Mouse (Mus musculus) embryonic facial prominence, embryonic 15.5 days (tissue): ENCODE data around the gene Olfr777. TPM values are rescaled to one million over a fixed set of nuclear protein-coding genes. Genes with fewer than 3 reads are reported as not detected.
"Not testable (repeated sequence)": the region's sequence is repeated elsewhere in the genome, so short reads cannot be mapped to it uniquely, and the experiment has no call there.

Source experiments
- ATAC-seq: fragments of 200-750 bp; cut with Nextera tagmentation; 2 replicates; pipeline ENCODE4 v1.8.0; 2017; ENCODE audit warnings: low read depth, moderate TSS enrichment; ENCODE audit not compliant: insufficient number of reproducible peaks, low FRiP score, low TSS enrichment
- H3K27ac ChIP-seq: fragments of 300-500 bp; sonication (generic); replicated peaks from 2 replicates; pipeline ENCODE4 v1.5.1; 2015; ENCODE audit warnings: mild to moderate bottlenecking, inconsistent platforms
- H3K27me3 ChIP-seq: fragments of 300-500 bp; sonication (generic); 2 replicates; pipeline ENCODE4 v1.6.1; 2015; ENCODE audit warnings: inconsistent platforms
- H3K36me3 ChIP-seq: fragments of 300-500 bp; sonication (generic); 2 replicates; pipeline ENCODE4 v1.6.1; 2015; ENCODE audit warnings: mild to moderate bottlenecking, inconsistent platforms
- H3K4me1 ChIP-seq: fragments of 300-500 bp; sonication (generic); 2 replicates; pipeline ENCODE4 v1.6.1; 2015; ENCODE audit warnings: inconsistent platforms
- H3K4me2 ChIP-seq: fragments of 300-500 bp; sonication (generic); replicated peaks from 2 replicates; pipeline ENCODE4 v1.6.1; 2015; ENCODE audit warnings: mild to moderate bottlenecking, inconsistent platforms
- H3K4me3 ChIP-seq: fragments of 300-500 bp; sonication (generic); replicated peaks from 2 replicates; pipeline ENCODE4 v1.5.1; 2015; ENCODE audit warnings: mild to moderate bottlenecking, inconsistent platforms
- H3K9ac ChIP-seq: fragments of 300-500 bp; sonication (generic); 2 replicates; pipeline ENCODE4 v1.6.1; 2015; ENCODE audit warnings: inconsistent platforms
- H3K9me3 ChIP-seq: fragments of 300-500 bp; sonication (generic); replicated peaks from 2 replicates; pipeline ENCODE4 v1.6.1; 2016; ENCODE audit warnings: inconsistent platforms
- WGBS: fragments of 180-500 bp; shearing (Covaris S2); methylation state at CpG from one replicate; pipeline ENCODE4 v1.1.7; 2015; 5-methylcytosine and 5-hydroxymethylcytosine counted together
- polyA plus RNA-seq: library from polyadenylated mRNA; unstranded; fragments of >200 nt; fragmentation: Nextera tagmentation; extraction: Ambion mirVana; gene quantifications from 2 replicates; pipeline ENCODE4 v1.2.1, GENCODE M21; 2015

The Olfr777 gene
- not detected in 2 replicates for polyA plus RNA-seq

- WGBS = 92% methylated on average over 2 of the region's 2 CpGs
- H3K9ac ChIP-seq = no peak within 1 kb of the TSS
Measured at GRCm38 (mm10) chr10:129271081-129271535, at the start of gene Olfr777. TSS of gene Olfr777 (minus strand) at chr10:129271485.

GRCm38 (mm10) chr10:129317817-129318216 lies 46.5 kb upstream of the Olfr777 start, which contains the start of gene Olfr780:
TSS of gene Olfr780 (plus strand) at chr10:129318117.
- no peak within 1 kb of the TSS for H3K27ac ChIP-seq
- H3K27me3 ChIP-seq = no peaks in the 10 kb centered on the region
- H3K4me1 ChIP-seq = no peaks in the 10 kb centered on the region
- H3K9me3 ChIP-seq = no peaks in the 10 kb centered on the region
- H3K9ac ChIP-seq = no peak within 1 kb of the TSS
- H3K4me3 ChIP-seq = no peak within 1 kb of the TSS
- no peaks in the 10 kb centered on the region for H3K36me3 ChIP-seq
- WGBS = 74% methylated on average over 3 of the region's 3 CpGs
- H3K4me2 ChIP-seq = no peak within 1 kb of the TSS
- ATAC-seq = no peak

More at GRCm38 (mm10) chr10:129271081-129271535, at the start of gene Olfr777:
- no peaks in the 10 kb centered on the region for H3K27me3 ChIP-seq
- ATAC-seq = no peak
- H3K36me3 ChIP-seq = no peaks in the 10 kb centered on the region
- H3K27ac ChIP-seq = no peak within 1 kb of the TSS
- H3K4me1 ChIP-seq = no peaks in the 10 kb centered on the region
- H3K9me3 ChIP-seq = no peaks in the 10 kb centered on the region
- no peak within 1 kb of the TSS for H3K4me3 ChIP-seq
- H3K4me2 ChIP-seq = no peak within 1 kb of the TSS

- ATAC-seq, H3K4me3 ChIP-seq, H3K27ac ChIP-seq, H3K4me2 ChIP-seq, H3K9ac ChIP-seq, H3K4me1 ChIP-seq, H3K36me3 ChIP-seq, H3K27me3 ChIP-seq, H3K9me3 ChIP-seq: not testable (repeated sequence)
- 60% methylated on average over 1 of the region's 1 CpGs for WGBS
Measured at GRCm38 (mm10) chr10:129313521-129313920, 42.2 kb upstream of the Olfr777 start.

GRCm38 (mm10) chr10:129312973-129313372 lies 41.7 kb upstream of the Olfr777 start:
- not testable (repeated sequence) for H3K4me2 ChIP-seq, ATAC-seq, H3K4me3 ChIP-seq, H3K27ac ChIP-seq, H3K36me3 ChIP-seq, H3K9me3 ChIP-seq, H3K9ac ChIP-seq, H3K4me1 ChIP-seq, H3K27me3 ChIP-seq
- 60% methylated on average over 1 of the region's 1 CpGs for WGBS

- Histone ChIP-seq H3K4me1 (no peaks in the 10 kb centered on the region), H3K4me2 (no peak within 1 kb of the TSS), H3K36me3 (no peaks in the 10 kb centered on the region), H3K27me3 (no peaks in the 10 kb centered on the region), H3K9me3 (no peaks in the 10 kb centered on the region), H3K9ac (no peak within 1 kb of the TSS), H3K4me3 (no peak within 1 kb of the TSS), H3K27ac (no peak within 1 kb of the TSS)
- ATAC-seq = no peak
Measured at GRCm38 (mm10) chr10:129258827-129259226, 12.5 kb downstream of the Olfr777 start, which contains the start of gene Olfr776. TSS of gene Olfr776 (plus strand) at chr10:129259127.

GRCm38 (mm10) chr10:129248112-129248511 lies 23.2 kb downstream of the Olfr777 start, which contains the start of gene Olfr775:
TSS of gene Olfr775 (plus strand) at chr10:129248412.
- no peak within 1 kb of the TSS for H3K9ac ChIP-seq
- no peaks in the 10 kb centered on the region for H3K27me3 ChIP-seq
- no peak for ATAC-seq
- H3K9me3 ChIP-seq = no peaks in the 10 kb centered on the region
- no peaks in the 10 kb centered on the region for H3K4me1 ChIP-seq
- no peaks in the 10 kb centered on the region for H3K36me3 ChIP-seq
- H3K27ac ChIP-seq = no peak within 1 kb of the TSS
- no peak within 1 kb of the TSS for H3K4me2 ChIP-seq
- no peak within 1 kb of the TSS for H3K4me3 ChIP-seq
- WGBS = 71% methylated on average over 3 of the region's 3 CpGs

- H3K9ac ChIP-seq = no peak within 1 kb of the TSS
- ATAC-seq = no peak
- no peaks in the 10 kb centered on the region for H3K4me1 ChIP-seq
- no peak within 1 kb of the TSS for H3K4me2 ChIP-seq
- no peaks in the 10 kb centered on the region for H3K36me3 ChIP-seq
- WGBS = 72% methylated on average over 2 of the region's 2 CpGs
- no peaks in the 10 kb centered on the region for H3K9me3 ChIP-seq
- H3K27me3 ChIP-seq = no peaks in the 10 kb centered on the region
- no peak within 1 kb of the TSS for H3K27ac ChIP-seq
- no peak within 1 kb of the TSS for H3K4me3 ChIP-seq
Measured at GRCm38 (mm10) chr10:129235904-129236303, 35.4 kb downstream of the Olfr777 start, which contains the start of gene Olfr774. TSS of gene Olfr774 (plus strand) at chr10:129236204.

- Histone ChIP-seq H3K27ac (no peak overlapping the region), H3K4me1 (no peaks in the 10 kb centered on the region), H3K4me2 (no peak overlapping the region), H3K36me3 (no peaks in the 10 kb centered on the region), H3K9ac (no peak overlapping the region), H3K4me3 (no peak overlapping the region), H3K9me3 (no peaks in the 10 kb centered on the region), H3K27me3 (no peaks in the 10 kb centered on the region)
- WGBS = 84% methylated on average over 1 of the region's 1 CpGs
- ATAC-seq = no peak
Measured at GRCm38 (mm10) chr10:129230737-129231136, 40.5 kb downstream of the Olfr777 start.

Other genes starting within 250 kb of the Olfr777 start
- gene Olfr764-ps1, start 231.6 kb downstream of the Olfr777 start, polyA plus RNA-seq = not detected in 2 replicates
- not detected in 2 replicates for gene Olfr765, start 221.5 kb downstream of the Olfr777 start, polyA plus RNA-seq
- 0.07 TPM in 1 of 2 replicates, not detected in the other for gene Olfr766-ps1, start 202.5 kb downstream of the Olfr777 start, polyA plus RNA-seq
- not detected in 2 replicates for gene Olfr767, start 188.6 kb downstream of the Olfr777 start, polyA plus RNA-seq
- gene Olfr768, start 172.1 kb downstream of the Olfr777 start, polyA plus RNA-seq = 0.03 TPM in 1 of 2 replicates, not detected in the other
- gene Olfr769, start 153.6 kb downstream of the Olfr777 start, polyA plus RNA-seq = not detected in 2 replicates
- gene Olfr770, start 132.5 kb downstream of the Olfr777 start, polyA plus RNA-seq = not detected in 2 replicates
- not detected in 2 replicates for gene Olfr771, start 106.7 kb downstream of the Olfr777 start, polyA plus RNA-seq
- not detected in 2 replicates for gene Olfr772, start 93.6 kb downstream of the Olfr777 start, polyA plus RNA-seq
- gene Olfr773, start 84.1 kb downstream of the Olfr777 start, polyA plus RNA-seq = not detected in 2 replicates
- gene Olfr774, start 35.3 kb downstream of the Olfr777 start, polyA plus RNA-seq = not detected in 2 replicates
- not detected in 2 replicates for gene Olfr775, start 23.1 kb downstream of the Olfr777 start, polyA plus RNA-seq
- not detected in 2 replicates for gene Olfr776, start 12.4 kb downstream of the Olfr777 start, polyA plus RNA-seq
- not detected in 2 replicates for gene Olfr780, start 46.6 kb upstream of the Olfr777 start, polyA plus RNA-seq
- 0.17 TPM in 1 of 2 replicates, not detected in the other for gene Olfr781, start 57.4 kb upstream of the Olfr777 start, polyA plus RNA-seq
- gene Olfr782, start 77.4 kb upstream of the Olfr777 start, polyA plus RNA-seq = 0.19 TPM in 1 of 2 replicates, not detected in the other
- 0.07 TPM in 1 of 2 replicates, not detected in the other for gene Olfr784, start 112.6 kb upstream of the Olfr777 start, polyA plus RNA-seq
- not detected in 2 replicates for gene Olfr785, start 133.9 kb upstream of the Olfr777 start, polyA plus RNA-seq
- gene Olfr786, start 155.8 kb upstream of the Olfr777 start, polyA plus RNA-seq = 0.17 TPM in 1 of 2 replicates, not detected in the other
- gene Olfr787, start 190.4 kb upstream of the Olfr777 start, polyA plus RNA-seq = not detected in 2 replicates
- gene Olfr788, start 199.5 kb upstream of the Olfr777 start, polyA plus RNA-seq = not detected in 2 replicates
- gene Olfr789, start 213.3 kb upstream of the Olfr777 start, polyA plus RNA-seq = 0.05 TPM in 1 of 2 replicates, not detected in the other
- gene Olfr790, start 227.0 kb upstream of the Olfr777 start, polyA plus RNA-seq = not detected in 2 replicates